Mouse (Mus musculus) CD4-positive, CD25-positive, alpha-beta regulatory T cell, adult 2 months (primary cell): ENCODE data around the gene Erlin1.

Source experiments
- DNase-seq: peaks from one replicate; pipeline ENCODE4 v3.0.0-alpha.2; 2012; ENCODE audit warnings: low read depth, low spot score

The Erlin1 gene

GRCm38 (mm10) chr19:44069121-44069913 is at the start of gene Erlin1:
Gene Erlin1, minus strand, starts transcription at chr19:44069785.
- DNase-seq, result peak; percentile 89

- no peak for DNase-seq
Observed at GRCm38 (mm10) chr19:44117793-44118192, 48.2 kb upstream of the Erlin1 start.

GRCm38 (mm10) chr19:44111706-44112105 is 42.1 kb upstream of the Erlin1 start:
- peak; percentile 18 for DNase-seq

GRCm38 (mm10) chr19:44110356-44110755 is 40.8 kb upstream of the Erlin1 start:
- no peak for DNase-seq

- DNase-seq, result peak; percentile 4
Observed at GRCm38 (mm10) chr19:44108996-44109395, 39.4 kb upstream of the Erlin1 start.

GRCm38 (mm10) chr19:44107661-44108521 is 38.3 kb upstream of the Erlin1 start:
- peak; percentile 5 for DNase-seq

- DNase-seq, result peak; percentile 97
Observed at GRCm38 (mm10) chr19:44106831-44107660, 37.5 kb upstream of the Erlin1 start, which contains the start of gene Chuk. Gene Chuk, minus strand, starts transcription at chr19:44107480.

GRCm38 (mm10) chr19:44104393-44104792 is 34.8 kb upstream of the Erlin1 start:
- no peak for DNase-seq

GRCm38 (mm10) chr19:44103001-44103400 is 33.4 kb upstream of the Erlin1 start:
- no peak for DNase-seq

GRCm38 (mm10) chr19:44100840-44101239 is 31.3 kb upstream of the Erlin1 start:
- DNase-seq, result no peak

GRCm38 (mm10) chr19:44086278-44086677 is 16.7 kb upstream of the Erlin1 start:
- DNase-seq, result no peak

GRCm38 (mm10) chr19:44080920-44081319 is 11.3 kb upstream of the Erlin1 start:
- DNase-seq, result no peak

GRCm38 (mm10) chr19:44080023-44080422 is 10.4 kb upstream of the Erlin1 start:
- DNase-seq, result no peak

GRCm38 (mm10) chr19:44077024-44077423 is 7.4 kb upstream of the Erlin1 start:
- no peak for DNase-seq

GRCm38 (mm10) chr19:44076457-44076856 is 6.9 kb upstream of the Erlin1 start:
- DNase-seq, result no peak

- DNase-seq, result no peak
Observed at GRCm38 (mm10) chr19:44074986-44075385, 5.4 kb upstream of the Erlin1 start.

GRCm38 (mm10) chr19:44071166-44071565 is 1.6 kb upstream of the Erlin1 start:
- DNase-seq, result no peak

GRCm38 (mm10) chr19:44069914-44070232 is 288 bp upstream of the Erlin1 start:
- DNase-seq, result no peak

GRCm38 (mm10) chr19:44068232-44068631 is 1.4 kb downstream of the Erlin1 start:
- no peak for DNase-seq

- peak; percentile 6 for DNase-seq
Observed at GRCm38 (mm10) chr19:44067323-44068049, 2.1 kb downstream of the Erlin1 start.

GRCm38 (mm10) chr19:44064734-44065133 is 4.9 kb downstream of the Erlin1 start:
- no peak for DNase-seq
